Mouse (Mus musculus) heart, embryonic 16.5 days (tissue): Measurements from ENCODE around the gene Pck1. TPM values are rescaled to one million over a fixed set of nuclear protein-coding genes. Genes with fewer than 3 reads are reported as not detected.

ENCODE experiments used
- ATAC-seq: fragments of 200-750 bp; cut with Nextera tagmentation; replicated peaks from 2 replicates; pipeline ENCODE4 v1.8.0; 2017; ENCODE audit warnings: moderate number of reproducible peaks; ENCODE audit not compliant: insufficient read depth, low FRiP score; ENCODE audit errors: extremely low read depth
- H3K27ac ChIP-seq: fragments of 300-500 bp; sonication (generic); 2 replicates; pipeline ENCODE4 v1.5.1; 2014; ENCODE audit warnings: mild to moderate bottlenecking, low read length, control low read depth, moderate library complexity
- H3K27me3 ChIP-seq: fragments of 300-500 bp; sonication (generic); 2 replicates; pipeline ENCODE4 v1.6.1; 2014; ENCODE audit warnings: low read length, mixed read lengths; ENCODE audit not compliant: control insufficient read depth, insufficient read depth
- H3K36me3 ChIP-seq: fragments of 300-500 bp; sonication (generic); 2 replicates; pipeline ENCODE4 v1.6.1; 2014; ENCODE audit not compliant: control insufficient read depth, insufficient read depth
- H3K4me1 ChIP-seq: fragments of 300-500 bp; sonication (generic); 2 replicates; pipeline ENCODE4 v1.6.1; 2014; ENCODE audit warnings: low read length, mixed read lengths; ENCODE audit not compliant: control insufficient read depth, insufficient read depth
- H3K4me2 ChIP-seq: fragments of 300-500 bp; sonication (generic); 2 replicates; pipeline ENCODE4 v1.6.1; 2014; ENCODE audit warnings: low read depth, mild to moderate bottlenecking, control low read depth, low read length
- H3K4me3 ChIP-seq: fragments of 300-500 bp; sonication (generic); 2 replicates; pipeline ENCODE4 v1.5.1; 2014; ENCODE audit warnings: mild to moderate bottlenecking, control low read depth, low read length
- H3K9ac ChIP-seq: fragments of 300-500 bp; sonication (generic); 2 replicates; pipeline ENCODE4 v1.6.1; 2014; ENCODE audit warnings: low read length, control low read depth
- H3K9me3 ChIP-seq: fragments of 300-500 bp; sonication (generic); replicated peaks from 2 replicates; pipeline ENCODE4 v1.6.1; 2016; ENCODE audit warnings: low read length; ENCODE audit not compliant: control insufficient read depth
- WGBS: fragments of 180-500 bp; shearing (Covaris S2); extraction: QIAGEN DNeasy Blood & Tissue Kit; methylation state at CpG from one replicate; pipeline ENCODE4 v1.1.7; 2014; 5-methylcytosine and 5-hydroxymethylcytosine counted together
- polyA plus RNA-seq: library from polyadenylated mRNA; unstranded; fragments of >200 nt; fragmentation: Nextera tagmentation; extraction: Ambion mirVana; gene quantifications from 2 replicates; pipeline ENCODE4 v1.2.1, GENCODE M21; 2015

The Pck1 gene
- polyA plus RNA-seq, 1 experiment from 2014 or later = 0.13 TPM

DNA sequence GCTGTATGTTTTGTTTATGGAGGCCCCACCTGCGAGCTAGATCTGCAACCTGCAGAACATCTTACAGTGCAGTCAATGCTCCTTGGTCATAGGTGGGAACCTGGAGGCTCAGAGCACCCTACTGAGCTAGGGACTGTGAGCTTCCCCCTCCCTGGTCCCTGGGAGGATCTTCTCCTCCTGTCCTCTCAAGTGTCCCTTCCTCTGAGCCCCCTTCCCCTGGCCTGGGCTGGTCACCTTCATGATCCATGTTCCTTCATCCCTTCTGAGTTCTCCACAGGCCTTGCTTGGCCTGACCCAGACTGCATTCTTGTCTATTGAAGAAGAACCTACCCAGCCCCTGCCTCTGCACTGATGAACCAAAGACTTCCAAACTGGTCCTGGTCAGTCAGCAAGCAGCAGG lies 21.7 kb downstream of the Pck1 start:
- no peaks in the 10 kb centered on the region; the same call in 1 of the 2 replicates for H3K9me3 ChIP-seq
- H3K27ac ChIP-seq = peak overlapping the region; percentile 91
- no peak for ATAC-seq

GRCm38 (mm10) chr2:173175703-173176102 lies 22.9 kb downstream of the Pck1 start:
- H3K9ac ChIP-seq = no peak overlapping the region
- no peak overlapping the region for H3K27ac ChIP-seq
- H3K27me3 ChIP-seq = no peaks in the 10 kb centered on the region
- H3K4me2 ChIP-seq = no peak overlapping the region
- no peak for ATAC-seq
- H3K36me3 ChIP-seq = no peaks in the 10 kb centered on the region
- H3K4me1 ChIP-seq = peaks cover 27% of the 10 kb centered on the region
- H3K4me3 ChIP-seq = no peak overlapping the region
- WGBS = 88% methylated on average over 5 of the region's 5 CpGs
- no peaks in the 10 kb centered on the region; the same call in 1 of the 2 replicates for H3K9me3 ChIP-seq

More for the DNA sequence above, 21.7 kb downstream of the Pck1 start:
- Histone ChIP-seq H3K4me2 (peak overlapping the region; percentile 58), H3K36me3 (no peaks in the 10 kb centered on the region), H3K27me3 (no peaks in the 10 kb centered on the region), H3K9ac (no peak overlapping the region), H3K4me3 (no peak overlapping the region), H3K4me1 (peaks cover 27% of the 10 kb centered on the region)
- 75% methylated on average over 1 of the region's 1 CpGs for WGBS

GRCm38 (mm10) chr2:173177481-173177880 lies 24.6 kb downstream of the Pck1 start:
- no peak overlapping the region for H3K4me2 ChIP-seq
- ATAC-seq = no peak
- H3K9me3 ChIP-seq = no peaks in the 10 kb centered on the region; the same call in 1 of the 2 replicates
- whole genome bisulfite sequencing = 60% methylated on average over 5 of the region's 5 CpGs
- H3K9ac ChIP-seq = no peak overlapping the region
- H3K36me3 ChIP-seq = no peaks in the 10 kb centered on the region
- H3K27me3 ChIP-seq = peaks cover 6% of the 10 kb centered on the region
- no peak overlapping the region for H3K4me3 ChIP-seq
- H3K4me1 ChIP-seq = peaks cover 18% of the 10 kb centered on the region
- H3K27ac ChIP-seq = no peak overlapping the region

DNA sequence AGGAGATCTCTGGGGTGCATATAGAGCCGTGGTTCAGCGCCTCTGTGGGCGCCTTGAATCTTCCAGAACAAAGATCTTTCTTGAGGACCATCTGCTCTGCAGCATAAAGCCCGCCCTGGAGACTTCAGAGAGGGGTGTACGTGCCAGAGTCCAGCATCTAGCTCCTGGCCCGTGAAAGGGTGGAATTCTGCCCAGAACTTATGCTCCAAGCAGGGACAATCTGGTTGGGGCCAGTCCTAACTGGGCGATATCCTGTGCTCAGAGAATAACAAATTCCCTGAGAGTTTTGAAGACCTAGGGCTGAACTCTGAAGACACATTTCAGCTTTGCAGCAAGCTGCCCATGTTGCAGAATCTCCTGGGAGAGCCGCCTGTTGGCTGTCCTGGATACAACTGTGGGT lies 25.1 kb downstream of the Pck1 start:
- H3K36me3 ChIP-seq = no peaks in the 10 kb centered on the region
- WGBS = 68% methylated on average over 8 of the region's 8 CpGs
- no peak for ATAC-seq
- peaks cover 7% of the 10 kb centered on the region for H3K27me3 ChIP-seq
- no peak overlapping the region for H3K27ac ChIP-seq
- H3K9ac ChIP-seq = no peak overlapping the region
- H3K4me2 ChIP-seq = no peak overlapping the region
- no peaks in the 10 kb centered on the region; the same call in 1 of the 2 replicates for H3K9me3 ChIP-seq
- H3K4me3 ChIP-seq = no peak overlapping the region
- peaks cover 16% of the 10 kb centered on the region for H3K4me1 ChIP-seq

- H3K36me3 ChIP-seq = no peaks in the 10 kb centered on the region
- H3K4me3 ChIP-seq = no peak overlapping the region
- H3K27me3 ChIP-seq = peaks cover 7% of the 10 kb centered on the region
- no peak for ATAC-seq
- 73% methylated on average over 7 of the region's 7 CpGs for WGBS
- H3K4me1 ChIP-seq = peaks cover 7% of the 10 kb centered on the region
- no peaks in the 10 kb centered on the region; the same call in 1 of the 2 replicates for H3K9me3 ChIP-seq
- H3K4me2 ChIP-seq = no peak overlapping the region
- H3K9ac ChIP-seq = no peak overlapping the region
- no peak overlapping the region for H3K27ac ChIP-seq
These were observed 26.2 kb downstream of the Pck1 start for GRCm38 (mm10) chr2:173179046-173179445.

DNA sequence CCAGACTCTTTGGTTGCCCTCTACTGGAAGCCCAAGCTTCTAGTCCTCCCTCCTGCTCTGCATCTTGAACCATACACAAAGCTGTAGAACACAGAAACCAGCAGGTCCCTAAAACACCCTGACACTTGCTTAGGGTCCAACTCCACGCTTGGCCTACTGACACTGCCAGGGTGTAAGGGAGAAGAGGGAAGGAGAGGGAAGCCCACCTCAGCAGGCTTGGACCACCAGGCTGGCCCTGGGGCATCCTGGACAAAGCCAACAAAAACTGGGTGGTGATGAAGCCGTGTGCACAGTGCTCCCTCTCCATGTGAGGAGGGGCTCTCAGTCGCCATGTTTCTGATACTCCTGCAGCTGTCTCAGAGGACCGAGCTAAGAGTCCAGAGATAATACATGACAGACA lies 27.2 kb downstream of the Pck1 start:
- WGBS = 65% methylated on average over 4 of the region's 4 CpGs
- no peak for ATAC-seq
- no peak overlapping the region for H3K9ac ChIP-seq
- H3K27ac ChIP-seq = no peak overlapping the region
- H3K36me3 ChIP-seq = no peaks in the 10 kb centered on the region
- no peak overlapping the region for H3K4me3 ChIP-seq
- no peaks in the 10 kb centered on the region; the same call in 1 of the 2 replicates for H3K9me3 ChIP-seq
- H3K4me2 ChIP-seq = no peak overlapping the region
- H3K27me3 ChIP-seq = peaks cover 7% of the 10 kb centered on the region
- no peaks in the 10 kb centered on the region for H3K4me1 ChIP-seq

DNA sequence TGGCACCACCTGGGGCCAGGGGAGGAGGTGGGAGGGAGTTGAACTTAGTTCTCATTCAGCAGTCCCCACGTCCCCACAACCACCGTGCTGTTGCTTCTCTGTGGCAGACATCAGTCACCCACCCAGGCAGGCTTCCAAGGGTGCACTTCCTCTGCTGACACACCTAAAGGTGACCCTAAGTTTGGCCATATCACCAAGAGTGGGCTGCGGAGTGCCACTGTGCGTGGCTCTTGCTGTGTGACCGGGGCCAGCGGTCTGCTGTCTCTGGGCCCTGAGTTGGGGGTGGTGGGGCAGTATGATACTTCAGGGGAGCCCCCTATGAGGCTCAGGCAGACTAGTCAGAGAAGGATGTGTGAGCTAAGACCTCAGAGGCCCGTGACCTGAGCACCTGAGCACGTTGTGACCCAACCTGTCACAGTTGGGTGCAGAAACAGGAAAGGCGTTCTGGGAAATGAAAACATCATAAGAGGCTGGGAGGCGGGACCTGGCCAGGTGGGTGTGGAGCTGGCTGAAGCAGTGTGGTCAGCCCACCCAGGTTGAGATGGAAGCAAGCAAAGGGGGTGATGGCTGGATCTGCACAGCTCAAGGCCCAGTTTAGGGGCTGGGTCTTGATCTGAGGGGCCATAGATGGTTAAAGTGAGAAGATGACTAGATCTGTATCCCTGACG lies 28.0 kb downstream of the Pck1 start:
- Histone ChIP-seq H3K9ac (no peak overlapping the region), H3K4me1 (no peaks in the 10 kb centered on the region), H3K27me3 (peaks cover 7% of the 10 kb centered on the region), H3K9me3 (no peaks in the 10 kb centered on the region), H3K36me3 (no peaks in the 10 kb centered on the region), H3K4me2 (no peak overlapping the region), H3K4me3 (no peak overlapping the region), H3K27ac (no peak overlapping the region)
- WGBS = 77% methylated on average over 11 of the region's 11 CpGs
- ATAC-seq = no peak

- no peak overlapping the region for H3K27ac ChIP-seq
- H3K27me3 ChIP-seq = peaks cover 7% of the 10 kb centered on the region
- H3K36me3 ChIP-seq = no peaks in the 10 kb centered on the region
- no peak overlapping the region for H3K4me3 ChIP-seq
- no peak overlapping the region for H3K4me2 ChIP-seq
- 71% methylated on average over 4 of the region's 5 CpGs for WGBS
- ATAC-seq = no peak
- no peaks in the 10 kb centered on the region for H3K9me3 ChIP-seq
- H3K4me1 ChIP-seq = no peaks in the 10 kb centered on the region
- no peak overlapping the region for H3K9ac ChIP-seq
These were observed 28.6 kb downstream of the Pck1 start for GRCm38 (mm10) chr2:173181486-173181885.

DNA sequence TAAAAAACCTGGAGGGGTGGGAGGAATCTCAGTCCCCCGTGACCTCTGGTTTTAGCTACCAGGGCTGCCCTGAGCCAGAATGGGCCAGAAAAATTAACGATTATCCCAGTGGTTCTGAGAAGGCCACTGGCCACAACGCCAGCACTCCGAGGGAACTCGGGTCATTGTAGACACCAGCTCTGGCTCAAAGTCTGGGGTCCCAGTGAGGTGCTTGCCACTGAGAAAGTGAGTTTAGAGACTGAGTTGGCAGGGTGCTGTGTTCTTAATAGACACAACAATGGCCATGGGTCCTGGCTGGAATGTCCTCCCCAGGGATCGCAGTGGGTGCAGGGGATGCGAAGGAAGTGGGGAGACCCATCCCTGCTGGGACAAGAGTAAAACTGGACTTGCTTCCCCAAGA lies 29.1 kb downstream of the Pck1 start:
- no peak for ATAC-seq
- Histone ChIP-seq H3K4me1 (no peaks in the 10 kb centered on the region), H3K9ac (no peak overlapping the region), H3K27me3 (peaks cover 7% of the 10 kb centered on the region), H3K4me3 (no peak overlapping the region), H3K4me2 (no peak overlapping the region), H3K27ac (no peak overlapping the region), H3K9me3 (no peaks in the 10 kb centered on the region), H3K36me3 (no peaks in the 10 kb centered on the region)
- 80% methylated on average over 7 of the region's 7 CpGs for WGBS
